Mouse (Mus musculus) CH12.LX (cell line): ENCODE measurements around the gene Sorcs1.

Experiments
- CHD1 ChIP-seq: IDR thresholded peaks from 2 replicates; pipeline ENCODE4 v1.6.1; 2012; ENCODE audit warnings: low read depth, low read length, improper control_type of control experiment, inconsistent platforms
- CTCF ChIP-seq, 2 experiments: IDR thresholded peaks in 1 of 2; conservative IDR thresholded peaks in 1 of 2; 2 replicates each; pipeline ENCODE4 v1.5.1; 2011 to 2012; ENCODE audit warnings: low read depth in 2 of 2, low read length in 2 of 2, improper control_type of control experiment in 1 of 2, inconsistent platforms in 1 of 2, mild to moderate bottlenecking in 1 of 2, moderate library complexity in 1 of 2
- MAFK ChIP-seq: IDR thresholded peaks from 2 replicates; pipeline ENCODE4 v1.6.1; 2011; ENCODE audit warnings: low read length, improper control_type of control experiment; ENCODE audit not compliant: insufficient replicate concordance
- MAZ ChIP-seq: IDR thresholded peaks from 2 replicates; pipeline ENCODE4 v1.6.1; 2012; ENCODE audit warnings: low read depth, mild to moderate bottlenecking, inconsistent platforms, low read length, improper control_type of control experiment, moderate library complexity
- POLR2A ChIP-seq: IDR thresholded peaks from 2 replicates; pipeline ENCODE4 v1.6.1; 2011; ENCODE audit warnings: low read depth, mild to moderate bottlenecking, improper control_type of control experiment, low read length
- POLR2AphosphoS2 ChIP-seq: IDR thresholded peaks from 2 replicates; pipeline ENCODE4 v1.6.1; 2011; ENCODE audit warnings: low read depth, low read length, improper control_type of control experiment
- ZKSCAN1 ChIP-seq: IDR thresholded peaks from 2 replicates; pipeline ENCODE4 v1.6.1; 2012; ENCODE audit warnings: low read depth, inconsistent platforms, low read length, improper control_type of control experiment, borderline replicate concordance

- TF ChIP-seq POLR2A (no peak), CTCF (conservative IDR thresholded peaks at IDR 0.05 in 1 of 2, IDR thresholded peaks at IDR 0.05 in 1 of 2; ENCODE audit: low read depth in 2 of 2, low read length in 2 of 2) (no peak), POLR2AphosphoS2 (no peak), CHD1 (no peak), MAZ (no peak), ZKSCAN1 (no peak), MAFK (no peak)
Measured at GRCm38 (mm10) chr19:50294205-50294604, 384.2 kb downstream of the Sorcs1 start.
